Mouse (Mus musculus): ENCODE data around the gene Ntn5. TPM values are rescaled to one million over a fixed set of nuclear protein-coding genes. Genes with fewer than 3 reads are reported as not detected.
A peak's percentile ranks its signal among the peaks of the same experiment; 100 is the strongest.

Ntn5 gene
- polyA plus RNA-seq, 1 experiment from 2014 or later: 0.88 TPM

DNA sequence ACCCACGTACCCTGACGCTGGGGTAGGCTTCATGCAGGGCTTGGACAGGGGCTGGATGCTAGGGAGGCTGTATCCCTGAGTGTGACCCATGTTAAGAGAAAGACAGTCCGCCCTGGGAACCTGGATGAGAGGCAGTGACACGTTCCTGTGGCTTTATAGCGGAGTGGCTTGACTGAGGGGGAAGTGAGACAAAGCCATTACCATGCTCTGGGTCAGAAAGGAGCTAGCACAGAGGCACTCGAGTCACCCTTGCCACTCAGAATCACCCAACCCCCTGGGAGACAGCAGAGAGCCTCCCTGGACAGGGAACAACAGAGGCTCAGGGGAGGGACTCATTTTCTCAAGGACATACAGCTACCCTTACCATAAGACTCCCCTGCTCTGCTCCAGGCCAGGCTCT, 5.3 kb downstream of the Ntn5 start:
- 64% methylated on average over 6 of the region's 6 CpGs for WGBS
- H3K4me1 ChIP-seq: no peaks in the 10 kb centered on the region
- no peak overlapping the region for H3K9ac ChIP-seq

DNA sequence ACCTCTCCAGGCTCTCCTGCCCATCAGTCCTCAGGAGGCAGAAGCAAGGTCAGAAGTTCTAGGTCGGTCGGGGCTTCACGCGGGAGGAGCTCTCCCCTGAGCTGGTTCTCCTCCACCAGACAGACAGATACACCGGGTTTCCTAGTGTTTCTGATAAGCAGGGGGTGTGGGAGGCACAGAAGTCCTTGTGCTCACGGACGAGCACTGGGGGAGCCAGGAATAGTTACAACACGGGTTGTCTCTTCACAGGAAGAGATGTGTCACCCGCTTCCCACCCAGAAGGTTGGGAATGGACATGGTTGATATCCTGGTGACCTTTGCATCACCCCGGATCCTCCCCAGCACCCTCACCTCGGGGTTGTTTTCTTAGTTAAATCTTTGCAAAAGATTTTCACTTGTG, 6.0 kb downstream of the Ntn5 start:
- no peaks in the 10 kb centered on the region for H3K4me1 ChIP-seq
- ATAC-seq (replicated peaks): no peak
- H3K36me3 ChIP-seq (replicated peaks): no peaks in the 10 kb centered on the region
- no peak overlapping the region for H3K4me3 ChIP-seq
- 75% methylated on average over 11 of the region's 11 CpGs for WGBS
- H3K9ac ChIP-seq: no peak overlapping the region
- H3K9me3 ChIP-seq: no peaks in the 10 kb centered on the region
- no peak overlapping the region for H3K27ac ChIP-seq
- no peaks in the 10 kb centered on the region for H3K27me3 ChIP-seq (replicated peaks)
- no peak overlapping the region for H3K4me2 ChIP-seq

More for the DNA sequence above, 5.3 kb downstream of the Ntn5 start:
- Histone ChIP-seq H3K27me3 (replicated peaks) (no peaks in the 10 kb centered on the region), H3K4me3 (no peak overlapping the region), H3K4me2 (no peak overlapping the region), H3K36me3 (replicated peaks) (no peaks in the 10 kb centered on the region), H3K9me3 (no peaks in the 10 kb centered on the region), H3K27ac (no peak overlapping the region)
- ATAC-seq (replicated peaks): no peak

DNA sequence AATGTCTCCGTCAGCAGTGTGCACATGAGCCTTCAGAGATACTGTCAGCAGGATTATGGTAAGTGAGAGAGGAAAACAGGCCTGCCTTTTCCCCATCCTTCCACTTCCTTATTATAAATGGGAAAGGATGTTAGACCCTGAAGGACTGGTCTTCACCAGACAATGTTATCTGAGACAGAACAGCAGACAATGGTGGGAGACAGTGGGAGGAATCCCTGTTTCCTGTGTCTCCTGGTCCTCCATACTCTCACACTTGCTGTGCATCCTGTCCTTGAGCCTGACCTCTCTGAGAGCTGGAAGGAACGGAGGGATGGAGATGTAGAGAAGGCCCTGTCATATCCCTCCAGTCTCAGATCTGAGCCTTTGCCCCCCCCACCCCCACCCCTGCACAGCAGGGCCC, 8.5 kb downstream of the Ntn5 start:
- H3K27ac ChIP-seq: no peak overlapping the region
- H3K9ac ChIP-seq: no peak overlapping the region
- H3K36me3 ChIP-seq (replicated peaks): no peaks in the 10 kb centered on the region
- H3K4me3 ChIP-seq: no peak overlapping the region
- H3K4me1 ChIP-seq: no peaks in the 10 kb centered on the region
- no peaks in the 10 kb centered on the region for H3K27me3 ChIP-seq (replicated peaks)
- no peak overlapping the region for H3K4me2 ChIP-seq
- ATAC-seq (replicated peaks): no peak
- 84% methylated on average over 2 of the region's 2 CpGs for WGBS
- H3K9me3 ChIP-seq: no peaks in the 10 kb centered on the region

DNA sequence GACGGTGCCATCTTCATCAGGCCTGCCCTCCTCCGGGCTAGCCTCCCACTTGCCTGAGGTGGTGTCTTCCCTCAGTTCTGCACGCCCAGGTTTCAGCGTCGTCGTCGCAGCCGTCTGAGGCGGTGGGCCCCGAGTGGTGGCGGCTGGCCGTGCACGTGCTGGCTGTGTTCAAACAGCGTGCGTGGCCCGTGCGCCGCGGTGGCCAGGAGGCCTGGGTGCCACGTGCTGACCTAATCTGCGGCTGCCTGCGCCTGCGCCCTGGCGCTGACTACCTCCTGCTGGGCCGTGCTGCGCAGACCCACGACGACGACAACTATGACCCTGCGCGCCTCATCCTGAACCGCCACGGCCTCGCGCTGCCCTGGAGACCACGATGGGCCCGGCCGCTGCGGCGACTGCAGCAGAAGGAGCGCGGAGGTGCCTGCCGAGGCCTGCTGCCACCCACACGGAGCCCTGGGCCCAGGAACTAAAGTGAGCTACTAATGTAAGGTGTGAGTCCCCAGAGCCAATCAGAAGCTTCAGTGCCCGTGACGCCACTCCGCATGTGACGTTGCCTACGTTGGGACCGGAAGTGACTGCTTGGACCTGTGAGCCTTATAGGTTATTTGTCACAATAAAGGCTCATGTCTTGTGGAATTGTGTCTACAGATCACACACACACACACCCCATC, 10.2 kb downstream of the Ntn5 start, which contains the start of gene Sec1:
Sec1 (minus strand) TSS at position 482 of the 671 bp plus-strand sequence.
- Histone ChIP-seq H3K27me3 (replicated peaks) (no peaks in the 10 kb centered on the region), H3K9me3 (no peaks in the 10 kb centered on the region), H3K4me2 (no peak within 1 kb of the TSS), H3K9ac (no peak within 1 kb of the TSS), H3K36me3 (replicated peaks) (no peaks in the 10 kb centered on the region), H3K4me1 (peaks cover 8% of the 10 kb centered on the region; the same call in 1 of the 2 replicates), H3K4me3 (no peak within 1 kb of the TSS), H3K27ac (no peak within 1 kb of the TSS)
- ATAC-seq (replicated peaks): no peak
- 91% methylated on average over 50 of the region's 50 CpGs for WGBS

DNA sequence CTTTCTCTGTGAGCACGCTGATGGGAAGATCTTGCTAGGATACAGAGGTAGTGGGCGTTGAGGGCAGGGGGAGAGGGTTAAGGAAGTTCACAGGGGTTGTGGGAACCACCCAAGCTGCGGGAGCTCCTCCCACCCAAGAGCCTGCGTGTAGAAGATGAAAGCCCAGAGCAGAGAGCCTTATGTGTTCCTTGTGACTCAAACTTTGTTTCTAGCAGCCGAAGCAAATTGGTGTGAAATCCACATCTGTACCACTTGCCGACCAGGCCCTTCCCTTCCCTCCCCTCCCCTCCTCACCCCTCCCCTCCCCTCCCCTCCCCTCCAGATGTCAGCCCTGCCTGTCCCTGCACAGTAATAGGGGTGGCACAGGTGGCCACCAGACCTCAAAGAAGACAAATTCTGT, 11.3 kb downstream of the Ntn5 start:
- Histone ChIP-seq H3K36me3 (replicated peaks) (no peaks in the 10 kb centered on the region), H3K9me3 (no peaks in the 10 kb centered on the region)
- ATAC-seq (replicated peaks): no peak

DNA sequence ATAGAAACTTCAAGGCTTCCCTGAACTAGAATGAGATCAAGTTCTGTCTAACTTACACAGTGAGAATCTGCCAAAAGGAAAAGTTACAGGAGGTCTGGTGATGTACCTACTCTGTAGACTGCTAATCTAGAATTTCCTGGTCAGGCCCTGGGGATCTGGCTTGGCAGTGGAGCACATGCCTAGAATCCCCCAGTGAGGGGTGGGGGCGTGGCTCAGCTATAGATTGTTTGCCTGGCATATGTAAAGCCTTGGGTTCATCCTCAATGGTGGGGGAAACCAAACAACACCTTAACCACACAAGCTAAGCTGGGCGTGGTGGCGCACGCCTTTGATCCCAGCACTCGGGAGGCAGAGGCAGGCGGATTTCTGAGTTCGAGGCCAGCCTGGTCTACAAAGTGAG, 14.1 kb downstream of the Ntn5 start:
- Histone ChIP-seq H3K4me1 (peaks cover 37% of the 10 kb centered on the region), H3K9me3 (no peaks in the 10 kb centered on the region), H3K27me3 (replicated peaks) (no peaks in the 10 kb centered on the region), H3K27ac (no peak overlapping the region), H3K36me3 (replicated peaks) (no peaks in the 10 kb centered on the region), H3K4me2 (no peak overlapping the region), H3K9ac (no peak overlapping the region), H3K4me3 (no peak overlapping the region)
- WGBS: 86% methylated on average over 7 of the region's 7 CpGs
- ATAC-seq (replicated peaks): no peak

More for the DNA sequence above, 11.3 kb downstream of the Ntn5 start:
- no peaks in the 10 kb centered on the region for H3K27me3 ChIP-seq (replicated peaks)
- no peak overlapping the region for H3K4me2 ChIP-seq
- no peak overlapping the region for H3K9ac ChIP-seq
- no peak overlapping the region for H3K27ac ChIP-seq
- no peak overlapping the region for H3K4me3 ChIP-seq
- WGBS: 25% methylated on average over 6 of the region's 6 CpGs
- peaks cover 16% of the 10 kb centered on the region; the same call in 1 of the 2 replicates for H3K4me1 ChIP-seq

DNA sequence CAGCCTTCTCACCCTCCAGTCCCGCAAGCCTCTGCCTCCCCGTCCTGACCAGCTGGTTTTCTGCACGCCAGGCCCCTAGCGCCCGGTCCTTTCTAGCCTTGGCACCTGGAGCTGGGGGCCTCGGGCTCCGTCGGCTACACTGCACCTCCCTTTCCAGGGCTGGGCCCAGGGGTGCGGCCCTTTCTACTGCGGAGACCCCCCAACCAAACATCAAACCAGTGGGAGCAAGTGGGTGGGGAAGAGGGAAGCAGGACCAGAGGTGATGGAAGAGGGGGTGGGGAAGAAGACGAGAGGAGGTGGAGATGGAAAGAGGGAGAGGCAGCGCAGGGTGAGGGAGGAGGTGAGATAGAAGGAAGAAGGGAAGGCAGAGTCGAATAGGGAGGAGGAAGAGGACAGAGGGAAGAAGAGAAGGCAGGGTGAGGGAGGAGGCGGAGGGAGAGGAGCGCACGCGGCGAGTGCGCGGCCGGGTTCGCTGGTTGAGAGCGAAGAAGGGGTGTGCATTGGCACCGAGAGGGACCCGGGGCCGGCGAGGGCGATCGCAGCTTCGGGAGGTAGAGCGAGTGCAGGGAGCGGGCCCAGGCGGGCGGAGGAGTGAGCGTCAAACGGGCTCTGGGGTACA, 15.8 kb downstream of the Ntn5 start, which contains the start of gene Car11:
Car11 (plus strand) TSS at position 321 of the 619 bp plus-strand sequence.
- Histone ChIP-seq H3K4me2 (peak within 1 kb of the TSS; percentile 88), H3K4me3 (peak within 1 kb of the TSS; percentile 55), H3K36me3 (replicated peaks) (no peaks in the 10 kb centered on the region), H3K4me1 (peaks cover 47% of the 10 kb centered on the region), H3K9ac (peak within 1 kb of the TSS; percentile 74), H3K9me3 (no peaks in the 10 kb centered on the region), H3K27ac (peak within 1 kb of the TSS; percentile 85), H3K27me3 (replicated peaks) (no peaks in the 10 kb centered on the region)
- peak; percentile 4; the same call in 1 of the 2 replicates for ATAC-seq (replicated peaks)
- WGBS: 1% methylated on average over 36 of the region's 36 CpGs

DNA sequence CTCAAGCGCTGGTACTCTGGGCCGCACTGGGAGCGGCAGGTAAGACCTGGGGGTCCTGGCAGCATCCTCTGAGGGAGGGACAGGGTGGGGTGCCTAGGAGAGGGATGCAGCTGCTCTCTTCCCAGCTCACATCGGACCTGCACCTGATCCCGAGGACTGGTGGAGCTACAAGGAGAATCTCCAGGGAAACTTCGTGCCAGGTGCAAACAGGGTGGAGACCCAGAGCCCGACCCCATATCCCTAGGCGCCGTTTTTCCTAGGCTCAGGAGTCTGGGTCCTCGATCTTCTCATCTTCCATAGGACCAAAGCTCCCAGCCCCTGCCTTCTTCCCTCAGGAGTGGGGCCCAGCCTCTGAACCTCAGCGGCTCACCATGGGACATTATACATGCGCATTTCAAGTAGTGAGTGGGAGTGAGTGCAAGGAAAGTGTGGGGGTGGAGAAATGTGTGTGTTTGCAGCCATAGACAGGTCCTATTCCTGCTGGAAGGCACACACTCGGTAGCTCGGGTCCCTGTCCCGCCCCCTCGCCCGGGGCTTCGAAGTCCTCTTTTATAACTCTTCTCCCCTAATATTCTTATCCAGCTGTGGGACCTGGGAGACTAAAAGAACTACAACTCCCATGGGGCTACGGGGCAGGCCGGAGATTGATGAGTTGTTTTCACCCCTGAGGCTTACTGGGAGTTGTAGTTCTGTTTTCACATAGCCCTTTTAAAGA, 16.6 kb downstream of the Ntn5 start:
- under 1% methylated on average over 20 of the region's 20 CpGs for whole genome bisulfite sequencing
- Histone ChIP-seq H3K4me3 (peak overlapping the region; percentile 55), H3K4me2 (peak overlapping the region; percentile 88), H3K9me3 (no peaks in the 10 kb centered on the region), H3K9ac (peak overlapping the region; percentile 74), H3K36me3 (replicated peaks) (no peaks in the 10 kb centered on the region), H3K4me1 (peaks cover 52% of the 10 kb centered on the region), H3K27ac (peak overlapping the region; percentile 85), H3K27me3 (replicated peaks) (no peaks in the 10 kb centered on the region)
- ATAC-seq (replicated peaks): peak; percentile 5

DNA sequence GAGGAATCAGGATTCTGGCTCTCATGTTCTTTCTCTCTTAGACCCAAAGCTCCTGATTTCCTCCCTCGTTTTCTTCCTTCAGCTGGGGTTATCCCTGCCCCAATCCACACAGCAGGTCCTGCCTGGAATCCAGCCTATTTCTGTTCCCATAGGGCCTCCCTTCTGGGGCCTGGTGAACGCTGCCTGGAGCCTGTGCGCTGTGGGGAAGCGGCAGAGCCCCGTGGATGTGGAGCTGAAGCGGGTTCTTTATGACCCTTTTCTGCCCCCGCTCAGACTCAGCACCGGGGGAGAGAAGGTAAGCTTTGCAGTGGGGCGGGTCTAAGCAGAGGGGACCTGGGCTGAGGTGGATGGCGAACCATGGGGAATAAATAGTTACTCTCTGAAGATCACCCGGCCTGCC, 17.2 kb downstream of the Ntn5 start:
- H3K27me3 ChIP-seq (replicated peaks): no peaks in the 10 kb centered on the region
- WGBS: 25% methylated on average over 11 of the region's 11 CpGs
- H3K9ac ChIP-seq: peak overlapping the region; percentile 7; the same call in 1 of the 2 replicates
- no peaks in the 10 kb centered on the region for H3K36me3 ChIP-seq (replicated peaks)
- H3K9me3 ChIP-seq: no peaks in the 10 kb centered on the region
- peak overlapping the region; percentile 85 for H3K27ac ChIP-seq
- H3K4me3 ChIP-seq: peak overlapping the region; percentile 55
- peaks cover 58% of the 10 kb centered on the region for H3K4me1 ChIP-seq
- H3K4me2 ChIP-seq: peak overlapping the region; percentile 88
- ATAC-seq (replicated peaks): no peak

DNA sequence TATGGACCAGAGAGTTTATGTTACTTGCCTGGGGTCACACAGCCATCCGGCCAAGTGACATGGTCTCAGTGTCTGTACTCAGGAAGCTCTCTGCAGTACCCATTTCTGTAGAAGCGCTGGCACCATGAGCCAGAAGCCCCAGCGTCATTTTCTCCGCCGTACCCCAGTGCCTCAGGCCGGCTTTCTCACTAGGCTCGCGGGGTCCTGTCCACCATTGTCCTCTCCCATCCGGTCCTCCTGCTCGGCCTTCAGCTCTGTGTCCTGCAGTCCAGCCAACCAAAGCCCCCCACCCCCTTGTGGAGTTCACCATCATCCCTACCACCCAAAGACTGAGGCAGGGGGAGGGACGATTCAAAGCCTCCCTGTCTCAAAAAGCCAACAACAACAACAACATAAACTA, 17.8 kb downstream of the Ntn5 start:
- no peaks in the 10 kb centered on the region for H3K27me3 ChIP-seq (replicated peaks)
- H3K27ac ChIP-seq: no peak overlapping the region
- H3K36me3 ChIP-seq (replicated peaks): no peaks in the 10 kb centered on the region
- no peak overlapping the region for H3K4me3 ChIP-seq
- H3K4me2 ChIP-seq: peak overlapping the region; percentile 88
- 84% methylated on average over 11 of the region's 11 CpGs for WGBS
- peaks cover 63% of the 10 kb centered on the region for H3K4me1 ChIP-seq
- no peaks in the 10 kb centered on the region for H3K9me3 ChIP-seq
- ATAC-seq (replicated peaks): no peak
- peak overlapping the region; percentile 7; the same call in 1 of the 2 replicates for H3K9ac ChIP-seq

DNA sequence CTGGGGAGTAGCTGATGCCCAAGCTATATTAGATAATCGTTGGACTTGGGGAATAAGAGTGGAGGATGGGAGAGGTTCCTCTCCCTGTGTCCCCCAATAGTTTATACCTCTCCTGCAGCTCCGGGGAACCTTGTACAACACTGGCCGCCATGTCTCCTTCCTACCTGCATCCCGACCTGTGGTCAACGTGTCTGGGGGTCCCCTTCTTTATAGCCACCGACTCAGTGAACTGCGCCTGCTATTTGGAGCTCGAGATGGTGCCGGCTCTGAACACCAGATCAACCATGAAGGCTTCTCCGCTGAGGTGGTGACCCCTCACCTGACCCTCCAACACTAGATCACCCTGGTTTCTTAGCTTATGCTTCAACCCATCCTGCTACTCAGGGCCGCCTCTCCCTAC, 18.5 kb downstream of the Ntn5 start:
- Histone ChIP-seq H3K4me1 (peaks cover 70% of the 10 kb centered on the region), H3K9me3 (no peaks in the 10 kb centered on the region), H3K4me3 (no peak overlapping the region), H3K9ac (no peak overlapping the region), H3K27me3 (replicated peaks) (no peaks in the 10 kb centered on the region), H3K4me2 (peak overlapping the region; percentile 91; the same call in 1 of the 2 replicates), H3K36me3 (replicated peaks) (no peaks in the 10 kb centered on the region), H3K27ac (no peak overlapping the region)
- 93% methylated on average over 11 of the region's 11 CpGs for WGBS
- ATAC-seq (replicated peaks): no peak

DNA sequence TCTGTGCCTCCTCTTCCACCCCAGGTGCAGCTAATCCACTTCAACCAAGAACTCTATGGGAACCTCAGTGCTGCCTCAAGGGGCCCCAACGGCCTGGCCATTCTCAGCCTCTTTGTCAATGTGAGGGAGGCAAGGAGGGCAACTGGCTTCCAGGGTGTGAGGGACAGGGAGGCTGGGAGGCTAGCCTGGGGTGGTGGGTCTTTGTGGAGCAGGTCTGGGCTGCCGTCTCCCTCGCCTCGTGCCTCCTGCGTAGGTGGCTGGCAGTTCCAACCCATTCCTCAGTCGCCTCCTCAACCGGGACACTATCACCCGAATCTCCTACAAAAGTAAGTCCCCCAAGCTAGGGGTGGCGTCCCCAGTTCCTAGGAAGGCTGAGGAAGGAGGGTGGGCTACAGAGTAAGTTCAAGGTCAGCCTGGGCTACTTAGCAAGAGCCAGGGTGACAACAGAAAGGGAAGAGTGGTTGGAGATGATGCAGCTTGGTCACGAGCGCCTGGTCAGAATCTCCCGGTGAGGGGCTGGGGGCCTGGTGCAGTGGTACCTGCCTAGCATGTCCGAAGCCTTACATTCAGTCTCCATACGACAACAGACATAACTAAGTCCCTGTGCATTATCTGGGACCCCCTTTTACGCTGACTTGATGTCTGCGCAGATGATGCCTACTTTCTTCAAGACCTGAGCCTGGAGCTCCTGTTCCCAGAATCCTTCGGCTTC, 19.1 kb downstream of the Ntn5 start:
- H3K4me2 ChIP-seq: peak overlapping the region; percentile 91
- ATAC-seq (replicated peaks): no peak
- H3K27me3 ChIP-seq (replicated peaks): no peaks in the 10 kb centered on the region
- peaks cover 77% of the 10 kb centered on the region for H3K4me1 ChIP-seq
- peak overlapping the region; percentile 52 for H3K4me3 ChIP-seq
- H3K27ac ChIP-seq: peak overlapping the region; percentile 89
- H3K9me3 ChIP-seq: no peaks in the 10 kb centered on the region
- WGBS: 92% methylated on average over 17 of the region's 17 CpGs
- peak overlapping the region; percentile 48; the same call in 1 of the 2 replicates for H3K9ac ChIP-seq
- no peaks in the 10 kb centered on the region for H3K36me3 ChIP-seq (replicated peaks)

All from midbrain, embryonic 15.5 days (tissue).